Mouse (Mus musculus) liver, embryonic 14.5 days (tissue): ENCODE data around the gene Clstn2.

Experiments used
- CTCF ChIP-seq: IDR thresholded peaks from 2 replicates; pipeline ENCODE4 v1.5.1; 2016; ENCODE audit warnings: antibody characterized with exemption, low read depth, control low read depth
- EP300 ChIP-seq: IDR thresholded peaks from 2 replicates; pipeline ENCODE4 v1.6.1; 2016; ENCODE audit warnings: antibody characterized with exemption, low read depth

DNA sequence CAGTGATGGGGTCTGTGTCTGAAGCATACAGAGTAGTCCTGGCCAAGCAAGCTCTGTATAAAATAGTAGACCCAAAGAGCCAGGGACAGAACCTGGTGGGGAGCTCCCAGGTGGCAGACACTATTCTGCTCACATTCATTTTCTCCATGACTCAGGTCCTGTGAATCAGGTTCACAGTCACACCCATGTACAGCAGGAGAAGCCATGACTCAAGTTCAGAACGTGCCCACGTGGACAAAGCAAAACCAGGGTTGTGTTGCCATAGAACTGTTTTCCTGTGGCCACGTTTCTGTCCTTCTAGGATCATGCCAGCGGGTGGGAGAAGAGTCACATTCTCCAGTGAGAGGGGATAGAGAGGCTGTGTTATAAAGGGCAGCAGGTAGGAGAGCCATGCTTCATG lies 353.9 kb downstream of the Clstn2 start:
- TF ChIP-seq EP300 (no peak), CTCF (no peak)
